Mouse (Mus musculus) olfactory bulb, adult 2 months (tissue): Measurements from ENCODE around the gene Foxo3. TPM values are rescaled to one million over a fixed set of nuclear protein-coding genes. Genes with fewer than 3 reads are reported as not detected.

Experiments used
- H3K27ac ChIP-seq: fragments of 200-500 bp; 2 replicates; pipeline ENCODE4 v1.5.1; 2012; ENCODE audit warnings: low read depth, low read length; ENCODE audit not compliant: insufficient read depth
- H3K4me1 ChIP-seq: fragments of 200-500 bp; 2 replicates; pipeline ENCODE4 v1.6.1; 2012; ENCODE audit warnings: low read length; ENCODE audit not compliant: control insufficient read depth, insufficient read depth
- H3K4me3 ChIP-seq: fragments of 200-500 bp; 2 replicates; pipeline ENCODE4 v1.5.1; 2012; ENCODE audit warnings: mild to moderate bottlenecking, low read depth, low read length, moderate library complexity; ENCODE audit not compliant: insufficient read depth
- CTCF ChIP-seq: fragments of 200-500 bp; IDR thresholded peaks from 2 replicates; pipeline ENCODE4 v1.5.1; 2012; ENCODE audit warnings: low read depth, mild to moderate bottlenecking, low read length, moderate library complexity; ENCODE audit not compliant: insufficient read depth
- POLR2A ChIP-seq: fragments of 200-500 bp; IDR thresholded peaks from 2 replicates; pipeline ENCODE4 v1.6.1; 2012; ENCODE audit warnings: mild to moderate bottlenecking, low read depth, low read length, moderate library complexity; ENCODE audit not compliant: insufficient read depth
- WGBS: fragments of 180-500 bp; shearing (Covaris S2); methylation state at CpG from one replicate; pipeline ENCODE4 v1.1.7; 2018; 5-methylcytosine and 5-hydroxymethylcytosine counted together
- polyA plus RNA-seq: library from polyadenylated mRNA; stranded (reverse); fragments of >200 nt; gene quantifications from 2 replicates; pipeline ENCODE4 v1.2.4, GENCODE M21; 2012; ENCODE audit warnings: low replicate concordance; ENCODE audit not compliant: missing spikeins, insufficient read depth, insufficient read length

Foxo3 gene
- polyA plus RNA-seq, 1 experiment, result not detected

DNA sequence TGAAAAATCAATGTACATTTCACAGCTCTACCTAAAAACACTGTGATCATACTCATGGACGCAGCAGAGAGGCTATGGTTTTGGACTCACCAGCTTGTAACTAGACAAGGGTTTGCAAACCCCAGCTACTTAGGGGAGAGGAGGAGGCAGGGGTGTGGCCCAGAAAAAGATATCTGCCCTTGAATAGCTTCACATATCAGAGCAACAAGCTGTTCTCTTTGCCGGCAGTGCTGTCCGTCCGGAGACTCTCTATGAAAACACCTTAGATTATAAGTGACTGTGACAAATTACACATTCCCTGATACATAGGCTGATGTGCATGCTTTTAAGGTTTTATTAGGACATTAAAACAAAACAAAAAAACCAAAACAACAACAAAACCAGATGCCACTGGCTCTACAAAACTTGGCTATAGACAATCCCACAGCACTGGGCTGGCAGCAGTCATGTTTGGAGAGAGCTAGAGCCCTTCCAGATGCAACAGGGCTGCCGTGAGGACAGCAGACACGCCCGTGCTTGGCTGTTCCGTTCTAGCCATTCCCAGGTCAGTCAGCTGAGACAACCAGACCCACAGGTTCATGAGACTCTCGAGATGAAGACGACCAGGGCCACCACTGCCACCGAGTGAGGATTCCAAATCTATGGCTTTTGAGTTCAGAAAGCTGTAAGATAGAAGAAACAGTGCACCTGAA, 29.3 kb downstream of the Foxo3 start:
- WGBS, result 79% methylated on average over 11 of the region's 11 CpGs

DNA sequence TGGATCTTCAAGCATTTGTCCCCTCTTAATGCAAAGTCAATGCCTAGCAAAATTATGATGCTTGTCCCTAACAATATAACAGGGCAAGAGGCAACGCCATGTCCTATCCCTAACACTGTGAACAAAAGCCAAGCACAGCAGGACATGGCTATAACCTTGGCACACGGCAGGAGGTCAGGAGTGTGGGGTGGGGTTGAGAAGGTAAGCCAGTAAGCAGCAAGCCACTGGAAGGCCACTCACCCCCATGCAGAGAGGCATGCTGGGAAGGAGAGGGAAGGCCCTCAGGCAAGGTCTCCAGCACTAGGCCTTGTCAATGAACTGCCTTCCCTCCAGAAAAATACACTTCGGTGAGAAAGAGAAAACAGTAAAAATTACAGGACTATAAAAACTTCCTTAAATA, 30.1 kb downstream of the Foxo3 start:
- WGBS, result 79% methylated on average over 3 of the region's 3 CpGs
- TF ChIP-seq CTCF (no peak), POLR2A (no peak)
- no peak overlapping the region for H3K4me3 ChIP-seq
- peaks cover 27% of the 10 kb centered on the region for H3K4me1 ChIP-seq
- H3K27ac ChIP-seq, result no peak overlapping the region

More for the DNA sequence above, 29.3 kb downstream of the Foxo3 start:
- TF ChIP-seq POLR2A (no peak), CTCF (no peak)
- no peak overlapping the region for H3K4me3 ChIP-seq
- no peak overlapping the region for H3K27ac ChIP-seq
- peaks cover 27% of the 10 kb centered on the region for H3K4me1 ChIP-seq

DNA sequence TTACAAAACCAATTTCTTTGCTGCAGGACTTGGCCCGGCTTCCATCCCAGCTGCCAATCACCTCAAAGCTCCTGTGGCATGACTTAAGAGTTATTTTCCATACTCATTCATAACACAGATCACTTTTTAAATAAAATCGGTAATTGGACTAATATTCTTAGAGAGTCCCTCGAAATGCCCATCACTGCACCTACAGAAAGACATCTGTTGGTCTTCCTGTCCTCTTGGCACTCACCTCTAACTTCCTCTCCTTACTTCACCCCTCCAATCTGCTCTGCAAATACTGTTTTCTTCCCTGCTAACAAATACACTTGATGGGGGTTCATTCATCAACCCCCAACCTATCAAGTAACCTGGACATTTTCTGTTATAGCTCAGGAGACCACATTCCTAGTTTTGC, 30.9 kb downstream of the Foxo3 start:
- Histone ChIP-seq H3K4me3 (no peak overlapping the region), H3K4me1 (peaks cover 26% of the 10 kb centered on the region), H3K27ac (no peak overlapping the region)
- no peak for TF ChIP-seq POLR2A
- TF ChIP-seq CTCF, result no peak
- WGBS, result 97% methylated on average over 3 of the region's 3 CpGs

DNA sequence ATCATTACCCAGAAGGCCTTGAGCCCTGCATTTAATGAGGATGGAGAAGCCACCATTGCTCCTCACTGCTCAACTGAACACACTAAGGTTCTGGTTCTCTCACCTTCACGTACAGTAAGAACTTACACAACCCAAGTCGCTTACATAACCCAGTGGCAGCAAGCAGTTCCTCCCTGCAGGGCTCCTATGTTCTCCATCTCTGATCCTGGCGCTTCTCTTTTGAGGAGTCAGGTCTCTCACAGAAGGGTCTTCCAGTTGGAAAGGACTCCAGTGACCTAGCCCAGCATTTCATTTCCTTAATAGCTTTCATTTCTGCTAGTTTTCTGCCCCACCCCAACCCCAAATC, 31.3 kb downstream of the Foxo3 start:
- Histone ChIP-seq H3K4me1 (peaks cover 23% of the 10 kb centered on the region), H3K4me3 (no peak overlapping the region), H3K27ac (no peak overlapping the region)
- TF ChIP-seq POLR2A (no peak), CTCF (no peak)
- 78% methylated on average over 3 of the region's 3 CpGs for WGBS

DNA sequence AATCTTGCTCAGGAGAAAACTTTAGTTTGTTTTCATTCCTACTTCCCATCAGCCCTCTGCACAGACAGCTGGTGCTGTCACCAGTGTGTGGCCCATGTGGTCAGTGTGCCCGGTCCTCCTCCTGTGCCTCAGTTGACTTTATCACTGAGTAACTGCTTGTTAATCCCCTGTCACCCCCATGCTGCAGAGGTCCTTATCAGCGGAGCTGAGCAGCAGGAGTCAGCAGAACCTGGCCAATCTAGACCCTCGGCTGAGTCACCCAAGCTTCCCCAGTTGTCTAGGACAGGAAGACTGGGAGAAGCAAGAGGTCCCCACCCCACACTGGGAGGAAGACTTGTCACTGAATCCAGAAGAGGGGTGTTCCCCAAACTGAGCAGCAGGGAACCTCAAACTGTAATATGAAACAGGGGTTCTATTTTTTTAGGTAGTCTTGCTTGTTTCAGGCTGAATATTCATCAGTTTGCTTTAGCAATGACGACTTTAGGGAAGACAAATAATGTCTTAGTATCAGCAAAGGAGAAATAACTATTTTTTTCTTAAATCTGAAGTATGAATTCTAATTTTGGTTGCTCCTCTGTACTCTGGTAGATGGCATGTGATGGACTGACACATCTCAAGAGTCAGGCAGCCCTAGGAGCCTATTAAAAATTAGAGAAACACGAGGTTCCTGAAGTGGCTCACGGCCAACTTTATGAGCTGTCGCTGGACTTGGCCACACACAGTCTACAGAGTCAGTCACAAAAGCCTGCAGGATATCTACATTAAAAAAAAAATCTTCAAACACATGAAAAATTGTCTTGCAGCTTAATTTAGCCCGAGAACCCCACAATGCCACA, 31.9 kb downstream of the Foxo3 start:
- WGBS, result 63% methylated on average over 8 of the region's 8 CpGs
- Histone ChIP-seq H3K4me1 (peaks cover 23% of the 10 kb centered on the region), H3K27ac (no peak overlapping the region), H3K4me3 (no peak overlapping the region)
- TF ChIP-seq POLR2A (no peak), CTCF (no peak)

DNA sequence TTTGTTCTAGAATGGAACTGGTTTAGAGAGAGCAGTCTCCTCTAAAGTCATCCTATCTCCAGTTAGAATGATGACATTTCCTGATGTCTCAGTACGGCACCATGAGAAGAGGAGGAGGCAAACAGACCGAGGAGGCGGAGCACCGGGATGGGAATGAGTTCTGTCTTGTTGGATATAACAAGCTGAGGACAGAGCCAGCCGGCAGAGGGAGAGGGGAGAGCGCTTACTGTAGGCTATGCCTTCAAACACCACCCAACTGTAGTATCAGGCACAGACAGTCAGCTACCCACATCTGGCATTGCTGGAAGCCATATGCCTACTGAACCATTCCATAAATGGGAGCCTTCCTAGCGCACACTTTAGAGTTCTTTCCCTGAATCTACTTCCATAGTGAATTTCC, 32.6 kb downstream of the Foxo3 start:
- TF ChIP-seq CTCF (no peak), POLR2A (no peak)
- H3K4me1 ChIP-seq, result peaks cover 26% of the 10 kb centered on the region
- no peak overlapping the region for H3K27ac ChIP-seq
- WGBS, result 87% methylated on average over 7 of the region's 7 CpGs
- no peak overlapping the region for H3K4me3 ChIP-seq

DNA sequence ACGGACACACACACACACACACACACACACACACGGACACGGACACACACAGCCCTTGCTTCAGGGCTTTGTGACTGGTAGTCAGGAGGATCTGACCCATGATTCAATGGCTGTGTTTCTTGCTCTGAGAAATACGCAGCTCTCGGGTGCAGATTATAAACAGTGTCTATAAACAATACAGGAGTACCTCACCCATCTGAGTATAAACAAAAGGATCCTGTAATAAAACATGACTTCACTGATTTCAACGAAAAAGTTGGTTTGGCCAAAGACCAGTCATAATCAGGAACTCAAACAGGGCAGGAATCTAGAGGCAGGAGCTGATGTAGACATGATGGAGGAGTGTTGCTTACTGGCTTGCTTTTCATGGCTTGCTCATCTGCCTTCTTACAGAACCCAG, 34.1 kb downstream of the Foxo3 start:
- H3K4me1 ChIP-seq, result peaks cover 22% of the 10 kb centered on the region
- TF ChIP-seq CTCF (no peak), POLR2A (no peak)
- H3K4me3 ChIP-seq, result no peak overlapping the region
- WGBS, result 82% methylated on average over 6 of the region's 6 CpGs
- no peak overlapping the region for H3K27ac ChIP-seq

- Histone ChIP-seq H3K4me3 (no peak overlapping the region), H3K27ac (peak overlapping the region; percentile 50; the same call in 1 of the 2 replicates), H3K4me1 (peaks cover 20% of the 10 kb centered on the region)
- TF ChIP-seq POLR2A (no peak), CTCF (no peak)
- 28% methylated on average over 4 of the region's 4 CpGs for WGBS
Measured at GRCm38 (mm10) chr10:42241775-42242174, 34.8 kb downstream of the Foxo3 start.

DNA sequence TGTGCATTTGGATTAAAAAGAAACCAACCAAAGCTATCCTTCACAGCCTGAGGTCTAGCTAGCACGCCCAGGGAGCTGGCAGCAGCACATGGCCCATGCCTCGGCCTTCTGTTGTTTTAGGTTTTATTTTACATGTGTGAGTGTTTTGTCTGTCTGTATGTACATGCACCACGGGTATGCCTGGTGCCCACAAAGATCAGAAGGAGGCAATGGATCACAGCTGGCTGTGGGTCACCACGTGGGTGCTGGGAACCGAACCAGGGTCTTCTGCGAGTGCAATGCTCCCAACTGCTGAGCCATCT, 36.8 kb downstream of the Foxo3 start:
- no peak for TF ChIP-seq CTCF
- TF ChIP-seq POLR2A, result no peak
- WGBS, result 89% methylated on average over 6 of the region's 6 CpGs
- no peak overlapping the region for H3K4me3 ChIP-seq
- H3K4me1 ChIP-seq, result peaks cover 20% of the 10 kb centered on the region
- H3K27ac ChIP-seq, result no peak overlapping the region
